Mouse (Mus musculus): ENCODE measurements around the gene Ucp2. TPM values are rescaled to one million over a fixed set of nuclear protein-coding genes. Genes with fewer than 3 reads are reported as not detected.
A peak's percentile ranks its signal among the peaks of the same experiment; 100 is the strongest.
"Not testable (repeated sequence)": the region's sequence is repeated elsewhere in the genome, so short reads cannot be mapped to it uniquely, and the experiment has no call there.

The Ucp2 gene
- polyA plus RNA-seq, 1 experiment from 2014 or later, result 617 TPM

DNA sequence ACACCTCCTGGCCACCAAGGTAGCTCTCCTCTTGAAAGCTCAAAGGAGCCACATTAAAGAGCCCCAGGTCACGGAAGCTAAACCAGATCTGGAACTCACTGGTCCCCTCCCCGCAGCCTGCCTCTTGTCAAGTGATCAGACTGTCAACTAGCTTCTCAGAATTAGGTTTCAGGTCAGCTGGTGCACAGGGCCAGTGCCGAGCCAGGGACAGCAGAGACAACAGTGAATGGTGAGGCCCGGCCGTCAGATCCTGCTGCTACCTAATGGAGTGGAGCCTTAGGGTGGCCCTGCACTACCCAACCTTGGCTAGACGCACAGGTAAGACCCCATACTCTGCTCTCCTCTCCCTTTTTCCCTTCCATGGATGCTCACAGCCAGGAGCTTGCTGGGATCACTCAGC lies 20.4 kb upstream of the Ucp2 start, which contains the start of gene Ucp3:
TSS of gene Ucp3 (plus strand) at position 214 of the 400 bp plus-strand sequence.
- Histone ChIP-seq H3K9me3 (ENCODE audit: low read length) (no peaks in the 10 kb centered on the region), H3K4me3 (ENCODE audit: low read depth, low read length) (no peak within 1 kb of the TSS), H3K36me3 (ENCODE audit: insufficient read depth, low read length) (peaks cover 4% of the 10 kb centered on the region; the same call in 1 of the 2 replicates), H3K27me3 (replicated peaks; ENCODE audit: insufficient read depth, low read length) (no peaks in the 10 kb centered on the region), H3K4me1 (ENCODE audit: insufficient read depth, low read depth, low read length) (peaks cover 6% of the 10 kb centered on the region; the same call in 1 of the 2 replicates), H3K9ac (replicated peaks; ENCODE audit: low read depth) (no peak within 1 kb of the TSS), H3K4me2 (replicated peaks; ENCODE audit: low read depth, low read length) (no peak within 1 kb of the TSS), H3K27ac (ENCODE audit: low read length) (no peak within 1 kb of the TSS)
- ATAC-seq (no peak), DNase-seq (ENCODE audit: low spot score) (no peak)
- 82% methylated on average over 6 of the region's 6 CpGs for WGBS
- no peak for TF ChIP-seq CTCF (IDR thresholded peaks at IDR 0.05)

DNA sequence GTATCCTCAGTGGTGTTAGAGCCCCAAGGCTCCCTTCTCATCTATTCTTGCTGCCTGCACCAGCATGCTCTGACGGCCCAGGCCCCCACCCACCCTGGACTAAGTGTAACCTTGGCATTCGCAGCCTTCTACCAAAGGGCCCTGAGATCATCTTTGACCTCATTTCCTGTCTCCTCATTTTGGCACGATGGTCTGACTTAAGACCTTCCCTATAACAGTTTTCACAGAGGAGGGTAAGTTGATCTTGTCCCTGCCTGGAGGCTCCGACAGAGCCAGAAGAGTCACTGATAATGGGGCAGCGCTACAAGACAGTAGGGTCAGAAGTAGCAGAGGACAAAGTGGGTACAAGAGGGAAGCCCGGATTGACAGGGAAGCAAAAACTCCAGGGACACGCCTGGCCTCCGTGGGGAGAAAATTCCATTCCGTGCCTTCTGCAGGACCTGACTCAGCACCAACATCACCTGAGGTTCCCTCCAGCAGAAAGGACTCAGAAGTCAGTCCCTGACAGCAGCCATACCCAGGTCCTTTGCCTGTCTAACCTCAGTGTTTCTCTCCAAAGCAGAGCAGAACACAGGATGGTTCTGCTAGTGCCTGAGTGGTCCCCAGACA lies 19.2 kb upstream of the Ucp2 start:
- H3K9me3 ChIP-seq (ENCODE audit: low read length), result no peaks in the 10 kb centered on the region
- no peak for DNase-seq (ENCODE audit: low spot score)
- no peak overlapping the region for H3K27ac ChIP-seq (ENCODE audit: low read length)
- H3K36me3 ChIP-seq (ENCODE audit: insufficient read depth, low read length), result peaks cover 4% of the 10 kb centered on the region; the same call in 1 of the 2 replicates
- TF ChIP-seq EP300 (IDR thresholded peaks at IDR 0.05), result no peak
- TF ChIP-seq CTCF (IDR thresholded peaks at IDR 0.05), result no peak
- WGBS, result 64% methylated on average over 9 of the region's 9 CpGs
- H3K4me3 ChIP-seq (ENCODE audit: low read depth, low read length), result no peak overlapping the region
- no peak overlapping the region for H3K9ac ChIP-seq (replicated peaks; ENCODE audit: low read depth)
- no peaks in the 10 kb centered on the region for H3K27me3 ChIP-seq (replicated peaks; ENCODE audit: insufficient read depth, low read length)
- no peak for ATAC-seq
- H3K4me1 ChIP-seq (ENCODE audit: insufficient read depth, low read depth, low read length), result peaks cover 6% of the 10 kb centered on the region; the same call in 1 of the 2 replicates
- H3K4me2 ChIP-seq (replicated peaks; ENCODE audit: low read depth, low read length), result no peak overlapping the region

DNA sequence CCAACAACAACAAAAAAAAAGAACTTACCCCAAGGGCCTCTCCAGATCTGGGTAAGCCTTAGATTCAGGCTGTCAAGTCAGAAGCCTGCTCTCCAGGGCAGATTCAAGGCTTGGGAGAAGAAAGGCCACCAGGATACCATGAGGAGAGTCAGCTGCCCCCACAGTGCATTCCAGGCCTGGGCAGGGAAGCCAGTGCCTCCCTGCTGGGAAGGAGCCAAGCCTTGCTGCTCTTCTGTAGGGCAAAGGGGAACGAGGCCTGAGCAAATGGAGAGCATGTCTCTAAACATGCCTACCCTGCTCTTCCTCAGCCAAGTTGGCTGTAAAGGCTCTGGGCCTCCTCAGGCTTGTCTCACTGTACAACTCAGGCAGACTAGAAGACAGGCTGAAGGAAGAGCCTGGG lies 18.5 kb upstream of the Ucp2 start:
- Histone ChIP-seq H3K36me3 (ENCODE audit: insufficient read depth, low read length) (no peaks in the 10 kb centered on the region), H3K4me2 (replicated peaks; ENCODE audit: low read depth, low read length) (no peak overlapping the region), H3K27me3 (replicated peaks; ENCODE audit: insufficient read depth, low read length) (no peaks in the 10 kb centered on the region), H3K27ac (ENCODE audit: low read length) (peak overlapping the region; percentile 62), H3K4me1 (ENCODE audit: insufficient read depth, low read depth, low read length) (peaks cover 6% of the 10 kb centered on the region; the same call in 1 of the 2 replicates), H3K9ac (replicated peaks; ENCODE audit: low read depth) (no peak overlapping the region), H3K9me3 (ENCODE audit: low read length) (no peaks in the 10 kb centered on the region), H3K4me3 (ENCODE audit: low read depth, low read length) (no peak overlapping the region)
- 54% methylated on average over 1 of the region's 1 CpGs for WGBS
- DNase-seq (ENCODE audit: low spot score) (peak; percentile 68), ATAC-seq (peak; percentile 79)
- TF ChIP-seq EP300 (IDR thresholded peaks at IDR 0.05) (no peak), CTCF (IDR thresholded peaks at IDR 0.05) (no peak)

DNA sequence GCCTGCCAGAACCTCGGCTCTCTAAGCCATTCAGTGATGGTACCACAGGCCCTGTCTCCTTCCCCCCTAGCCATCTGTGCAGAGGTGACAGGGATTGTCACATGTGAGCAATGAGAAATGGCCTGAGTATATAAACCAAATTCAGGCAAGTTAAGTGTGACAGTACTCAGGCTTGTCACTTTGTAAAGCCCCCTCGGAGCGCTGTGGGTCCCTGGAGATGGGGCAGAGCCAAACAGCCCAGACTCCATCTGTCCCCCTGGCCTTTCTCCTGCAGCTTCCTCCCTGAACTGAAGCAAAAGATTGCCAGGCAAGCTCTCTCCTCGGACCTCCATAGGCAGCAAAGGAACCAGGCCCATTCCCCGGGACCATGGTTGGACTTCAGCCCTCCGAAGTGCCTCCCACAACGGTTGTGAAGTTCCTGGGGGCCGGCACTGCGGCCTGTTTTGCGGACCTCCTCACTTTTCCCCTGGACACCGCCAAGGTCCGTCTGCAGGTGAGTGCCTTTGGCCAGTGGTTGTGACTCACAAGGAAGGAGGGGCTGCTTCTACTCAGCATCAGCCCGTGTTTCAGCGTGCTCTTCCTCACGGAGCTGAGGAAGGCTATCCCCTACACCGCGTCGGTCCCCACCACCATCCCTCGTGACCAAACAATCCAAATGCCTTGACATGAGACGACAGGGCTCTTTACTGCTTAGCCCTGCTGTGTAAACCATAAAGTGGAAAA lies 13.9 kb upstream of the Ucp2 start:
- TF ChIP-seq CTCF (IDR thresholded peaks at IDR 0.05) (no peak), EP300 (IDR thresholded peaks at IDR 0.05) (no peak)
- H3K27me3 ChIP-seq (replicated peaks; ENCODE audit: insufficient read depth, low read length), result no peaks in the 10 kb centered on the region
- H3K4me3 ChIP-seq (ENCODE audit: low read depth, low read length), result no peak overlapping the region
- no peaks in the 10 kb centered on the region for H3K9me3 ChIP-seq (ENCODE audit: low read length)
- DNase-seq (ENCODE audit: low spot score), result no peak
- peaks cover 6% of the 10 kb centered on the region; the same call in 1 of the 2 replicates for H3K4me1 ChIP-seq (ENCODE audit: insufficient read depth, low read depth, low read length)
- no peak overlapping the region for H3K4me2 ChIP-seq (replicated peaks; ENCODE audit: low read depth, low read length)
- H3K36me3 ChIP-seq (ENCODE audit: insufficient read depth, low read length), result no peaks in the 10 kb centered on the region
- ATAC-seq, result no peak
- no peak overlapping the region for H3K9ac ChIP-seq (replicated peaks; ENCODE audit: low read depth)
- WGBS, result 69% methylated on average over 20 of the region's 20 CpGs
- H3K27ac ChIP-seq (ENCODE audit: low read length), result no peak overlapping the region

- Histone ChIP-seq H3K27ac (ENCODE audit: low read length) (no peak overlapping the region), H3K9ac (replicated peaks; ENCODE audit: low read depth) (no peak overlapping the region), H3K4me2 (replicated peaks; ENCODE audit: low read depth, low read length) (no peak overlapping the region), H3K9me3 (ENCODE audit: low read length) (no peaks in the 10 kb centered on the region), H3K27me3 (replicated peaks; ENCODE audit: insufficient read depth, low read length) (no peaks in the 10 kb centered on the region), H3K4me3 (ENCODE audit: low read depth, low read length) (no peak overlapping the region), H3K4me1 (ENCODE audit: insufficient read depth, low read depth, low read length) (peaks cover 3% of the 10 kb centered on the region; the same call in 1 of the 2 replicates), H3K36me3 (ENCODE audit: insufficient read depth, low read length) (no peaks in the 10 kb centered on the region)
- ATAC-seq (peak; percentile 33; the same call in 1 of the 2 replicates), DNase-seq (ENCODE audit: low spot score) (peak; percentile 28)
- WGBS, result 61% methylated on average over 15 of the region's 15 CpGs
- TF ChIP-seq EP300 (IDR thresholded peaks at IDR 0.05) (no peak), CTCF (IDR thresholded peaks at IDR 0.05) (no peak)
Observed at GRCm38 (mm10) chr7:100479823-100480164, 13.3 kb upstream of the Ucp2 start.

DNA sequence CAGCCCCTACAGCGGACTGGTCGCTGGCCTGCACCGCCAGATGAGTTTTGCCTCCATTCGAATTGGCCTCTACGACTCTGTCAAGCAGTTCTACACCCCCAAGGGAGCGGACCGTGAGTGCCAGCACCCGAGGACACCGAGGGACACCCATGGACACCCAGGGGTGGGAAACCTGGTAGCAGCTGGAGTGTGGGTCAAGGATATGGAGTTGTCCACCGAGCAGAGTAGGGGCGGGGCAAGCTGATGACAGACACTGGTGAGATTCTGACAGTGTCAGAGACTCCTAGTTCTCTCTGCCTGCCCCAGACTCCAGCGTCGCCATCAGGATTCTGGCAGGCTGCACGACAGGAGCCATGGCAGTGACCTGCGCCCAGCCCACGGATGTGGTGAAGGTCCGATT lies 13.0 kb upstream of the Ucp2 start:
- no peaks in the 10 kb centered on the region for H3K4me1 ChIP-seq (ENCODE audit: insufficient read depth, low read depth, low read length)
- WGBS, result 81% methylated on average over 17 of the region's 17 CpGs

DNA sequence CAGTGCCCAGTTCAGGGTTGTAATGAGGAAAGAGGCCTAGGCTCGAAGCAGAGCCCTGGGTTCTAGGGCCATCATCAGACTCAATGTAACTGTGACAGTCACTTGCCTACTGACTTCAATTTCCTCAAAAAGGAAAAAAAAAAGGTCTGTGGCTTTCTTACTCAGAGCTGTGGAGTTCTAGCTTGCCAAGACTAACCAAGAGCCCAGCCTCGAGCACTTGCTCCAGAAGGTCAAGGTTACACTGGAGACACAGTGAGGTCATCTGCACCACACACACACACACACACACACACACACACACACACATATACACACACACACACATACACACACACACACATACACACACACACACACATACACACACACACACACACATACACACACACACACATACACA lies 11.1 kb upstream of the Ucp2 start:
- not testable (repeated sequence) for H3K9me3 ChIP-seq (ENCODE audit: low read length); ATAC-seq; H3K4me1 ChIP-seq (ENCODE audit: insufficient read depth, low read depth, low read length); H3K27ac ChIP-seq (ENCODE audit: low read length); H3K4me2 ChIP-seq (replicated peaks; ENCODE audit: low read depth, low read length); H3K27me3 ChIP-seq (replicated peaks; ENCODE audit: insufficient read depth, low read length); DNase-seq (ENCODE audit: low spot score); H3K4me3 ChIP-seq (ENCODE audit: low read depth, low read length); H3K36me3 ChIP-seq (ENCODE audit: insufficient read depth, low read length); H3K9ac ChIP-seq (replicated peaks; ENCODE audit: low read depth)
- 73% methylated on average over 2 of the region's 2 CpGs for WGBS

More for the DNA sequence above, 13.0 kb upstream of the Ucp2 start:
- Histone ChIP-seq H3K27me3 (replicated peaks; ENCODE audit: insufficient read depth, low read length) (no peaks in the 10 kb centered on the region), H3K9ac (replicated peaks; ENCODE audit: low read depth) (no peak overlapping the region), H3K9me3 (ENCODE audit: low read length) (no peaks in the 10 kb centered on the region), H3K4me2 (replicated peaks; ENCODE audit: low read depth, low read length) (no peak overlapping the region), H3K4me3 (ENCODE audit: low read depth, low read length) (no peak overlapping the region), H3K36me3 (ENCODE audit: insufficient read depth, low read length) (no peaks in the 10 kb centered on the region), H3K27ac (ENCODE audit: low read length) (no peak overlapping the region)
- ATAC-seq (no peak), DNase-seq (ENCODE audit: low spot score) (no peak)
- no peak for TF ChIP-seq CTCF (IDR thresholded peaks at IDR 0.05)
- no peak for TF ChIP-seq EP300 (IDR thresholded peaks at IDR 0.05)

All from lung, postnatal 0 days (tissue).